Mouse (Mus musculus) lung, adult 2 months (tissue): ENCODE data around the gene Ckm.

Source experiments
- CTCF ChIP-seq: fragments of 200-500 bp; IDR thresholded peaks from 2 replicates; pipeline ENCODE4 v1.5.1; 2011; ENCODE audit warnings: mild to moderate bottlenecking, low read length, control low read depth; ENCODE audit not compliant: insufficient read depth
- POLR2A ChIP-seq: fragments of 200-500 bp; IDR thresholded peaks from 2 replicates; pipeline ENCODE4 v1.6.1; 2011; ENCODE audit warnings: low read depth, mild to moderate bottlenecking, control low read depth, low read length, borderline replicate concordance; ENCODE audit errors: extremely low read depth

DNA sequence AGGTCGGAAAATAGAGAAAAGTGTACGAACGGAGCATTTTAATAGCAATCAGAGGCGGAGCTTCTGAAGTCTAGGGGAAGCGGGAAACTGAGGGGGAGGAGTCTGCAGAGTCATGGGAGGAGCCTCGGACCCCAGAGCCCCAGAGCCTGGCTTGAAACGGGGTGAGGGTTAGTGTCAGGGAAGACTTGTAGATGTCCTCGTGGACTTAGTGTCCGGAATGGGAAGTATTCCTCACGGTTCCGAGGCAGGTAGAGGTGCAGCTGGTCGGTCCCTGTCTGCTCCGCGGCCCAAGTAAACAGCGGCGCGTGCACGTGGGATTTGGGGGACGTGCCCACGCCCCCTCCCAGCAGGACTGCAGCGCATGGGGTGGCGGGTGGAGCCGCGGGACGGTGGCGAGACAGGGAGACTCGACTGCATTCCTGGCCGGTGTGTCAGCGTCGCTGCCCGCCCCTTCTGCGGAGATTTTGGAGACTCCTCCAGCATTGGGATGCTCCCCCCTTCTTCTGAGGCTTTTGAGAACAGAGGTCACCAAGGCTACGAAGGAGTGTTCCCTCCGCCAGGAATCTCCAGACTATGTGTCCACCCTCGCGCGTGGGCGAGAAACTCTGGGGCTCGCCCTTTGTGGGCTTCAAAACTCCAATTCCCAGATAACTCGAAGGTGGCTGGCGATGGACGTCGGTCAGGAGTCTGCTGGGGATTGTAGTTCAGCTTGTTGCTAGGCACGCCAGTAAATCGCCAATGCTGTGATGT lies 44.5 kb upstream of the Ckm start:
- TF ChIP-seq POLR2A (peak; percentile 20; the same call in 1 of the 2 replicates), CTCF (no peak)
